Mouse (Mus musculus): ENCODE results near the gene Heatr1.

DNA sequence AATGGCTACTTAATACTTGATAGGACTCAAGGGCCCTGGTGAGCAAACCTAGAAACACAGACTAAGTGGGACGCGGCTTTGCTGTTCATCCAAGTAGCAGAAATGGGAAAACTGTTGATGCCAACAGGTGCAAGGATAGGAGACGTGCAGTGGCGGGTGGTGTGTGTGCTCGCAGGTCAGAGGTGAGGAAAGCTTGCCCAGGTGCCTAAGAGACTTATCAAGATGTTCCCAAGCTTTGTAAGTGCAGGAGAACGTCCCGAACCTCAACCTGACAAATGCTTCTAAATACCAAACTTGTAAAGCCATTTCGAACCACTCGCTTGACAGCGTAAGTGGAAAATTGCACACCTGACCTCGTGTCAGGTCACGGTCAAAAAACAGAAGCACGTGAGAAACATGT lies 33.7 kb downstream of the Heatr1 start:
- TF ChIP-seq EP300 (IDR thresholded peaks at IDR 0.05; ENCODE audit: low read depth) (no peak), CTCF (IDR thresholded peaks at IDR 0.05; ENCODE audit: low read depth) (no peak)

Measured in liver, postnatal 0 days (tissue).